Mouse (Mus musculus) forebrain, embryonic 13.5 days (tissue): ENCODE data around the gene Chd3. TPM values are rescaled to one million over a fixed set of nuclear protein-coding genes. Genes with fewer than 3 reads are reported as not detected.

Experiments used
- ATAC-seq: fragments of 200-750 bp; cut with Nextera tagmentation; 2 replicates; pipeline ENCODE4 v1.8.0; 2017
- H3K27ac ChIP-seq: fragments of 300-500 bp; sonication (generic); 2 replicates; pipeline ENCODE4 v1.5.1; 2015; ENCODE audit warnings: inconsistent platforms, mild to moderate bottlenecking, moderate library complexity
- H3K27me3 ChIP-seq: fragments of 300-500 bp; sonication (generic); 2 replicates; pipeline ENCODE4 v1.6.1; 2015; ENCODE audit warnings: mild to moderate bottlenecking, inconsistent platforms
- H3K36me3 ChIP-seq: fragments of 300-500 bp; sonication (generic); 2 replicates; pipeline ENCODE4 v1.6.1; 2015; ENCODE audit warnings: mild to moderate bottlenecking, inconsistent platforms; ENCODE audit not compliant: poor library complexity, severe bottlenecking
- H3K4me1 ChIP-seq: fragments of 300-500 bp; sonication (generic); 2 replicates; pipeline ENCODE4 v1.6.1; 2015; ENCODE audit warnings: inconsistent platforms
- H3K4me2 ChIP-seq: fragments of 300-500 bp; sonication (generic); 2 replicates; pipeline ENCODE4 v1.6.1; 2015; ENCODE audit warnings: inconsistent platforms, mild to moderate bottlenecking, moderate library complexity
- H3K4me3 ChIP-seq: fragments of 300-500 bp; sonication (generic); 2 replicates; pipeline ENCODE4 v1.5.1; 2015; ENCODE audit warnings: mild to moderate bottlenecking, inconsistent platforms
- H3K9ac ChIP-seq: fragments of 300-500 bp; sonication (generic); 2 replicates; pipeline ENCODE4 v1.6.1; 2015; ENCODE audit warnings: mild to moderate bottlenecking, inconsistent platforms
- H3K9me3 ChIP-seq: fragments of 300-500 bp; sonication (generic); replicated peaks from 2 replicates; pipeline ENCODE4 v1.6.1; 2016; ENCODE audit warnings: inconsistent platforms
- WGBS: fragments of 180-500 bp; shearing (Covaris S2); methylation state at CpG from one replicate; pipeline ENCODE4 v1.1.7; 2015; 5-methylcytosine and 5-hydroxymethylcytosine counted together
- polyA plus RNA-seq: library from polyadenylated mRNA; unstranded; fragments of >200 nt; fragmentation: Nextera tagmentation; extraction: Ambion mirVana; gene quantifications from 2 replicates; pipeline ENCODE4 v1.2.1, GENCODE M21; 2015

The Chd3 gene
- 104 and 106 TPM in 2 replicates for polyA plus RNA-seq

DNA sequence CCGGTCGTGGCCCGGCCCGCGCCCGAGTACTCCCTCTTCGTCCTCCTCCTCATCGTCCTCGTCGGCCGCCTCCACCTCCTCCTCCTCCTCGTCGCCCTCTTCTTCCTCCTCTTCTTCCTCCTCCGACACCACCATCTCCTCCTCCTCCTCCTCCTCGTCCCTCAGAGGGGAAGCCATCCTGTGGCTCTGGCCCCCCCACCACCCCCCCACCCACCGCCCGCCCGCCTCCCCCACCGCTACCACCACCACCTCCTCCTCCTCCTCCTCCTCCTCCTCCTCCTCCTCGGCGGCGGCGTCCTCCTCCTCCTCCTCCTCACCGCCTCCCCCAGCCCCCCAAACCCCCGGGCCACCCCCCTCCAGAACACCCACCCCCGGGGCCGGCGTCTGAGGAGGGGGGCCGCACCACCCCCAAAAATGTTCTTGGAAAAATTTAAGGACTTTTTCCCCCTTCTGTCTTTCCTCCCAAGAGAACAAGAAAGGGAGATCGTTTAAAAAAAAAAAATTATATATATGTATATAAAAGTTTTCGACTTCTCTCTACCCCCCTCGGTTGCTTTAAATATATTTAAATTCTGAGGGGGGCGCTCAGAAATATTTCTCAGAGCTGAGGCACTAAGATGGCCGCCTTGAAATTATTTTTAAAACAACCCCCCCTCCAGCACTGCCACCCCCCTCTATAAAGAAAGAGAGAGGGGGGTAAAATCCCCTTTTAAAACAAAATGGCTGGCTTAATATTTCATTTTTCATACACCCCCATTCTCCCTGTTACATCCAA lies at the start of gene Chd3:
TSS of gene Chd3 (minus strand) at position 192 of the 775 bp plus-strand sequence.
- Histone ChIP-seq H3K27ac (peak within 1 kb of the TSS; percentile 99), H3K4me3 (peak within 1 kb of the TSS; percentile 90), H3K27me3 (no peaks in the 10 kb centered on the region), H3K9ac (peak within 1 kb of the TSS; percentile 100), H3K4me2 (peak within 1 kb of the TSS; percentile 98), H3K4me1 (peaks cover 69% of the 10 kb centered on the region), H3K36me3 (peaks cover 6% of the 10 kb centered on the region; the same call in 1 of the 2 replicates), H3K9me3 (no peaks in the 10 kb centered on the region)
- ATAC-seq = no peak
- 2% methylated on average over 15 of the region's 34 CpGs for WGBS

DNA sequence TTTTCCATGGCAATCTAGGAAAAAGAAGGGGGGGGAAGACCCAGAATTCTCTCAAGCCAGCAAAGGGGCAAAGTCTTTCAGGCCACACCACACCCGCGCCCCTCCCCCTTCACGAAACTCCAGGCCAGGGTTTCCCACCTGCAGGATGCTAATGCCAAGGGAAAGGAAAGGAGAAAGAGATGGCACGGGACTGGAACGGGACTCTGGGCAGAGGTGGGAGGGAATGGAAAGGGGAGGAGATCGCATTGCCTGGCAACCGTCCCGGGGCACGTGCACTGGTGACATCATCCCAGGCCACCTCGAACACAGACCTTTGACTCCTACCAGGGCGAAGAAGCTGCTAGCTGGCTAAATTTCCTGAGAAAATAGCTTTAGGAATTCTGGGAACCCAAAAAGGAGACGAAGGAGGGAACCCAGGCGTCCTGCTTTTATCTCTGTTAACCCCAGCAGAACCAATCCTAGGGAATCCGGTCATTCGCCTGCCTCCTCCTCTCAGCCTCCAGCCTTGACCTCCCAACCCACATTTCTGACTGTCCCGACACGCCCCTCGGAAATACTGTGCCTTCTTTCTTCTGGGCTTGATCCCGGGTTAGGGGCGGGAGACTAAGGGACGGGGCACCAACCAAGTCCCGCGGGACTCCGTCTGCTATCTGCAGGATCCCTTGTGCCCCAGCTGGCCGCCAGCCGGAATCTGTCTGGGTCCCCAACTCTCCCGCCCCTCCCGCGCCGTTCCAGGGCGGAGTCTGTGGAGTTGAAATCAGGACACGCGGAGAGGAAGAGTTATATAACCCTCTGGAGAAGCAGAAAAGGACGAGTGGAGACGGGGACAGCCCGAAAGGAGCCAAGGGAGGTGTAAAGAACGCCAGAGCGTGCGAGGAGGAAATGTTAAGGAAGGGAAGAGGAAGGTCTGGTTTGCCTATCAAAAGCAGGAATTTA lies 48.5 kb upstream of the Chd3 start:
- Histone ChIP-seq H3K9ac (peak overlapping the region; percentile 72), H3K27me3 (peaks cover 27% of the 10 kb centered on the region), H3K9me3 (no peaks in the 10 kb centered on the region), H3K4me1 (peaks cover 73% of the 10 kb centered on the region), H3K36me3 (peaks cover 7% of the 10 kb centered on the region), H3K27ac (peak overlapping the region; percentile 99), H3K4me2 (peak overlapping the region; percentile 99), H3K4me3 (peak overlapping the region; percentile 79)
- WGBS = under 1% methylated on average over 39 of the region's 39 CpGs
- peak; percentile 37 for ATAC-seq

GRCm38 (mm10) chr11:69416921-69417448 lies 47.8 kb upstream of the Chd3 start:
- Histone ChIP-seq H3K9me3 (no peaks in the 10 kb centered on the region), H3K4me2 (peak overlapping the region; percentile 99), H3K9ac (peak overlapping the region; percentile 72), H3K36me3 (peaks cover 15% of the 10 kb centered on the region), H3K27me3 (peaks cover 20% of the 10 kb centered on the region), H3K4me1 (peaks cover 81% of the 10 kb centered on the region), H3K27ac (peak overlapping the region; percentile 99), H3K4me3 (peak overlapping the region; percentile 79)
- ATAC-seq = no peak
- WGBS = 2% methylated on average over 8 of the region's 8 CpGs

- peaks cover 15% of the 10 kb centered on the region for H3K27me3 ChIP-seq
- H3K9ac ChIP-seq = peak overlapping the region; percentile 72; the same call in 1 of the 2 replicates
- WGBS = 0% methylated on average over 4 of the region's 4 CpGs
- H3K4me3 ChIP-seq = peak overlapping the region; percentile 79
- H3K4me2 ChIP-seq = peak overlapping the region; percentile 99
- H3K36me3 ChIP-seq = peaks cover 17% of the 10 kb centered on the region
- no peaks in the 10 kb centered on the region for H3K9me3 ChIP-seq
- peak overlapping the region; percentile 99 for H3K27ac ChIP-seq
- peaks cover 83% of the 10 kb centered on the region for H3K4me1 ChIP-seq
- no peak for ATAC-seq
Measured at GRCm38 (mm10) chr11:69416509-69416908, 47.3 kb upstream of the Chd3 start.

GRCm38 (mm10) chr11:69415668-69416451 lies 46.7 kb upstream of the Chd3 start:
- ATAC-seq = no peak
- Histone ChIP-seq H3K27ac (peak overlapping the region; percentile 99), H3K4me3 (peak overlapping the region; percentile 79), H3K27me3 (peaks cover 8% of the 10 kb centered on the region), H3K9ac (peak overlapping the region; percentile 97), H3K9me3 (no peaks in the 10 kb centered on the region), H3K4me1 (peaks cover 78% of the 10 kb centered on the region), H3K36me3 (peaks cover 17% of the 10 kb centered on the region), H3K4me2 (peak overlapping the region; percentile 99)
- WGBS = 1% methylated on average over 17 of the region's 25 CpGs

GRCm38 (mm10) chr11:69415327-69415667 lies 46.1 kb upstream of the Chd3 start:
- Histone ChIP-seq H3K4me1 (peaks cover 72% of the 10 kb centered on the region), H3K9me3 (no peaks in the 10 kb centered on the region), H3K4me3 (peak overlapping the region; percentile 79), H3K9ac (peak overlapping the region; percentile 97), H3K4me2 (peak overlapping the region; percentile 99), H3K36me3 (peaks cover 17% of the 10 kb centered on the region), H3K27ac (peak overlapping the region; percentile 99), H3K27me3 (0 out of 2 replicates have a peak, but pooled peaks cover 3% of the 10 kb centered on the region)
- peak; percentile 4; the same call in 1 of the 2 replicates for ATAC-seq
- WGBS = 0% methylated on average over 3 of the region's 3 CpGs

DNA sequence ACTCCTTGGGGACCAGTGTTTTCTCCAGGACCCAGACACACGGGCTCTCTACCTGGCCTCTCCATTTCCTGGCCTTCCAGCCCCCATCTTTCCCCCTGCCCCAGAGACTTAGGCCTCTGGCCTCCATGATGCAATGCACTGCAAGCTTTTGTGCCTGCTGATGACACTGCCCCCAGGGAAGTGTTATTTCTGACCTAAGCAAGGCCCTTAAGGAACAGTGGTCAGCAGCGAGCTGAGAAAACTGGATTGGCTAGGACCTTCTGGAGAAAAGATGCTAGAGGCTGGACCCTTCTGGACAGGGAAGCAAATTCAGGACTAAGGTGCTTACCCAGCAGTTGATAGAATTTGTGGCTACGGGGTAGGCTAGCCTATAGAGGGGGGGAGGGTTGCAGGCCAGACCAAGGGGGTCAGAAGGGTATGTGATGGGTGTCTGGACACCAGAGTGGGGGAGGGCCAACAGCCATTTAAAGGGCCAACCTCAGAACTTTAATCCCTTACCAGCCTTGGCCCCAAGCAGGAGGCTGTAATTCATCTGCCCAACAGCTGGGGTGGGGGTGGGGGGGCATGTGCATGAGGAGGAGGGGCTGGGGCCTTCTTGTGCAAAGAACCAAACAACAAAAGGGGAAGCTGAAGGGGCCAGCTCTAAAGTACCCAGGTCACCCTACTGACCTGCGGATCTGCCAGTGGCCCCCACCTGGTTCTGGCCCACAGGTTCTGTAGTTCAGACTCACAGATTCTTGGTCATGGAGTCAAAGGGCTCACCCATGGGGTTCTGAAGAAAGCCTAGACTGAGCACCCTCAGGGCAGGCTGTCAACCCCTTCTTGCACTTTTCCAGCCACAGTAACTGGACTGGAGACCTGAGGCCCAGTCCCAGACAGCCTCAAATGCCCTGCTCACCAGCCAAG lies 45.5 kb upstream of the Chd3 start:
- Histone ChIP-seq H3K9ac (peak overlapping the region; percentile 97), H3K4me3 (peak overlapping the region; percentile 79), H3K36me3 (peaks cover 17% of the 10 kb centered on the region), H3K27ac (peak overlapping the region; percentile 99), H3K9me3 (no peaks in the 10 kb centered on the region), H3K4me2 (peak overlapping the region; percentile 99), H3K4me1 (peaks cover 66% of the 10 kb centered on the region), H3K27me3 (no peaks in the 10 kb centered on the region)
- WGBS = 16% methylated on average over 4 of the region's 4 CpGs
- no peak for ATAC-seq

GRCm38 (mm10) chr11:69413221-69414181 lies 44.3 kb upstream of the Chd3 start, which contains the start of gene Kdm6b:
Gene Kdm6b (minus strand): TSS chr11:69413675.
- peaks cover 17% of the 10 kb centered on the region for H3K36me3 ChIP-seq
- peak within 1 kb of the TSS; percentile 99 for H3K27ac ChIP-seq
- peak within 1 kb of the TSS; percentile 97 for H3K9ac ChIP-seq
- 39% methylated on average over 12 of the region's 12 CpGs for WGBS
- ATAC-seq = no peak
- peak within 1 kb of the TSS; percentile 79 for H3K4me3 ChIP-seq
- no peaks in the 10 kb centered on the region for H3K9me3 ChIP-seq
- H3K4me1 ChIP-seq = peaks cover 63% of the 10 kb centered on the region
- peak within 1 kb of the TSS; percentile 99 for H3K4me2 ChIP-seq
- no peaks in the 10 kb centered on the region for H3K27me3 ChIP-seq

DNA sequence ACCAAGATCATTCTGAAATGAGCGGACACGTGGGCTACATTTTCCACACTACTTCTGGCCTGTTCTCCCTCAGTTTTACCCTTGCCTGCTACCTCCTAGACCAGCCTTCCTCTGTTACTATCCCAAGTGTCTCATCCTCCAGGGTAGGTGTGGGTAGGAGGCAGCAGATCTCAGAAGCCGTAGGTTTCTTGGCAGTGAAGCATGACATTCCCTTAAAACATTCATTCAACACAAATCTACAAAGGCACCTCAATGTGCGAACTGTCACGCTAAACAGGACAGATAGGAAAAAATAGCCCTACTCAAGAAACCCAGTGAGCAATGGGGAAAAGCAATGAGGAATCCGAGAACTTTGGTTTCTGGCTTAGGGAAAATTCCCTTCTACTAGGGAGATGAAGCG lies 43.3 kb upstream of the Chd3 start:
- WGBS = 64% methylated on average over 7 of the region's 7 CpGs
- Histone ChIP-seq H3K4me3 (peak overlapping the region; percentile 79), H3K9ac (peak overlapping the region; percentile 97), H3K4me1 (peaks cover 63% of the 10 kb centered on the region), H3K27ac (peak overlapping the region; percentile 99), H3K9me3 (no peaks in the 10 kb centered on the region), H3K27me3 (no peaks in the 10 kb centered on the region), H3K36me3 (peaks cover 23% of the 10 kb centered on the region), H3K4me2 (peak overlapping the region; percentile 99)
- no peak for ATAC-seq
